Mouse (Mus musculus) neural tube, embryonic 15.5 days (tissue): ENCODE data around the gene Elmod1. TPM values are rescaled to one million over a fixed set of nuclear protein-coding genes. Genes with fewer than 3 reads are reported as not detected.

Source experiments
- ATAC-seq: fragments of 200-750 bp; cut with Nextera tagmentation; 2 replicates; pipeline ENCODE4 v1.8.0; 2017; ENCODE audit warnings: mild to moderate bottlenecking, moderate TSS enrichment, moderate library complexity; ENCODE audit not compliant: low FRiP score
- H3K27ac ChIP-seq: fragments of 300-500 bp; sonication (generic); replicated peaks from 2 replicates; pipeline ENCODE4 v1.5.1; 2015; ENCODE audit warnings: mild to moderate bottlenecking, inconsistent platforms
- H3K27me3 ChIP-seq: fragments of 300-500 bp; sonication (generic); replicated peaks from 2 replicates; pipeline ENCODE4 v1.6.1; 2015; ENCODE audit warnings: inconsistent platforms
- H3K36me3 ChIP-seq: fragments of 300-500 bp; sonication (generic); 2 replicates; pipeline ENCODE4 v1.6.1; 2015; ENCODE audit warnings: inconsistent platforms
- H3K4me1 ChIP-seq: fragments of 300-500 bp; sonication (generic); 2 replicates; pipeline ENCODE4 v1.6.1; 2015; ENCODE audit warnings: inconsistent platforms
- H3K4me2 ChIP-seq: fragments of 300-500 bp; sonication (generic); 2 replicates; pipeline ENCODE4 v1.6.1; 2015; ENCODE audit warnings: inconsistent platforms, mild to moderate bottlenecking, moderate library complexity
- H3K4me3 ChIP-seq: fragments of 300-500 bp; sonication (generic); replicated peaks from 2 replicates; pipeline ENCODE4 v1.5.1; 2015; ENCODE audit warnings: mild to moderate bottlenecking, inconsistent platforms
- H3K9ac ChIP-seq: fragments of 300-500 bp; sonication (generic); replicated peaks from 2 replicates; pipeline ENCODE4 v1.6.1; 2015; ENCODE audit warnings: mild to moderate bottlenecking, inconsistent platforms
- H3K9me3 ChIP-seq: fragments of 300-500 bp; sonication (generic); replicated peaks from 2 replicates; pipeline ENCODE4 v1.6.1; 2016; ENCODE audit warnings: inconsistent platforms
- WGBS: fragments of 180-500 bp; shearing (Covaris S2); methylation state at CpG from one replicate; pipeline ENCODE4 v1.1.7; 2015; ENCODE audit warnings: mixed read lengths; 5-methylcytosine and 5-hydroxymethylcytosine counted together
- polyA plus RNA-seq: library from polyadenylated mRNA; unstranded; fragments of >200 nt; fragmentation: Nextera tagmentation; extraction: Ambion mirVana; gene quantifications from 2 replicates; pipeline ENCODE4 v1.2.1, GENCODE M21; 2015

Elmod1 gene
- polyA plus RNA-seq, 1 experiment from 2014 or later = 29.5 TPM

DNA sequence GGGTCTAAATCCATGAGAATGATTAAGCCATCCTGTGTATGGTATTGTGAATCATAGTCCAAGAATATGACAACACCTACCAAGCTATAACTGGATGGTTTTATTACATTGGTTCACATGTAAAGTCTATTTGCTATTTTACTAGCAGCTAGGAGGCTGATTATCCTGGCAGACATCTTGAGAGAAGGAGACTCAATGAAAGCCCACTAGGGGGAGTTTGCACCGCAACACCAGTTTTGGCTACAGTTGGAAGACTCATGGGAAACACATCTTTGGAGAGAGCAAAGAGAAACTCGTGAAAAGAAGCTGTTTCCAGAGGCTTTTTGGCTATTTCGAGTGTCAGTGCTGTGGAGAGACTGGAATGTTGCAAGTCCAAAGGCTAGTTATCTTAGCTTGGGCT, 69.7 kb downstream of the Elmod1 start:
- H3K27ac ChIP-seq = no peak overlapping the region
- H3K27me3 ChIP-seq = no peaks in the 10 kb centered on the region
- no peak overlapping the region for H3K9ac ChIP-seq
- H3K4me3 ChIP-seq = no peak overlapping the region
- WGBS = 50% methylated on average over 3 of the region's 3 CpGs
- H3K4me1 ChIP-seq = 0 out of 2 replicates have a peak, but pooled peaks cover 5% of the 10 kb centered on the region
- H3K9me3 ChIP-seq = no peaks in the 10 kb centered on the region
- no peak overlapping the region for H3K4me2 ChIP-seq
- no peak for ATAC-seq
- no peaks in the 10 kb centered on the region for H3K36me3 ChIP-seq

DNA sequence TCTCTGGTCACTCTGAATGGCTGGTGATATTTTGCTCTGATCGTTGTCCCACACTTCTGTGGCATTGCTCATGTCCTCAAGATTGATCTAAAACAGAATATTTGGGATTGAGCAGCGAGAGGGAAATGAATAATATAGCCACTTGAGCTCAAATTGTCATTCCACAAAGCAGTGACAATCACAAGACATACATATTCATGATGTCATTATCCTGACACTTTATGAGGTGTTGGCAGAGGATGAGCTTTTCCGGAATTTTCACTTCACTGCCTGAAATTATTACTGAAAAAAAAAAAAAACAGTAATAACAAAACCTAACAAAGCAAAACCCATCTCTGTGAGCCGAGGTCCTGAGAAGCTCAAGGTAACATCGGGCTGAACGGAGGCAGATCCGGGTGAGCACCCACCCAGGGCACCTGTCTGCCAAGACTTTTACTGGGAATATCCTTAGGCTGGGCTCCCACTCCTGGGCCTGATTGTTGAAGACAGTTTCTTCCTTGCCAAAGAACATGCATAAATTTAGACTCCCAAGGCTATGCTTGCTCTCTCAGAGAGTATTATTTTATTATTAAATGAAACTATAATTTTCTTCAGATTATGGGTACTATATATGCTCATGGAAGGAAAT, 71.8 kb downstream of the Elmod1 start:
- Histone ChIP-seq H3K36me3 (no peaks in the 10 kb centered on the region), H3K27ac (peak overlapping the region; percentile 69; the same call in 1 of the 2 replicates), H3K4me2 (no peak overlapping the region), H3K9ac (no peak overlapping the region), H3K4me1 (0 out of 2 replicates have a peak, but pooled peaks cover 5% of the 10 kb centered on the region), H3K4me3 (no peak overlapping the region), H3K9me3 (no peaks in the 10 kb centered on the region), H3K27me3 (no peaks in the 10 kb centered on the region)
- WGBS = 48% methylated on average over 7 of the region's 7 CpGs
- ATAC-seq = no peak

DNA sequence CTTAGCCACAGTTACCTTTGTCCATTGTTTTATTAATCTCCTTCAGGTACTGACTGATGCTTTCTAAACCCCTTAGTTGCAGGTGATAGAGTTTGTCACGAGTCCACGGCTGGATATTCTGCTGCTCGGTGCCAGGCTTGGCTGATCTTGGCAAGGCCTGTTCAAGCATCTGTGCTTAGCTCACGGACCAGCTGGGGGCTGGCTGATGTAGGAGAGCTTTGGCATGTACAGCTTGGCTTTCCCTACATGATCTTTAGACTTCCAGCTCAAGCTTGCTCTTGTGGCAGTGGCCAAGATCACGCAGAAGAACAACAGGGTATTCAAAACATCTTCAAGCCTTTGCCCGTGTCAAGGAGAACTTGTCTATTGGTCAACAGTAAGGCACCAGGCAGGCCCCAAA, 75.3 kb downstream of the Elmod1 start:
- 84% methylated on average over 6 of the region's 6 CpGs for WGBS

DNA sequence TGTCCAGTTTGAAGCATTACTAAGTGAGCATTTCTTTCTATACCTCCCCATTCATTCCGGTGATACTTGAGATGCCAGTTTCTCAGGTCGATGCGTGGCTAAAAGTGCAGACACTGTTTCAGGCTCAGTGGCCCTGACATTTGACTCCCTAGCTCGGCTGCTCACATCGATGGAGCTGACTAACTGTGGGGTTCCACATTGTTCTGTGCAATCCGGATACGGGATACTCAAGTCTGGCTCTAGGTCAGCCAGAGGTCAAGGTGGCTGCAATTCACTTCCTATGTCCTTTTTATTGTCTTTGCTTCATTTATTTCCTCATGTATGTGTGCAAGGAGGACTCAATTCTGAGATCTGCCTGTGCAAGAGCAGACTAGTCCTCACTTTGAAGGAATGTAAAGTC, 79.3 kb downstream of the Elmod1 start:
- no peaks in the 10 kb centered on the region for H3K9me3 ChIP-seq
- no peak overlapping the region for H3K4me2 ChIP-seq
- no peak overlapping the region for H3K4me3 ChIP-seq
- no peaks in the 10 kb centered on the region for H3K4me1 ChIP-seq
- no peaks in the 10 kb centered on the region for H3K36me3 ChIP-seq
- WGBS = 59% methylated on average over 7 of the region's 7 CpGs
- no peak overlapping the region for H3K27ac ChIP-seq
- no peak overlapping the region for H3K9ac ChIP-seq
- no peak for ATAC-seq
- H3K27me3 ChIP-seq = no peaks in the 10 kb centered on the region

More for the DNA sequence above, 75.3 kb downstream of the Elmod1 start:
- Histone ChIP-seq H3K4me3 (no peak overlapping the region), H3K36me3 (no peaks in the 10 kb centered on the region), H3K4me2 (no peak overlapping the region), H3K9me3 (no peaks in the 10 kb centered on the region), H3K4me1 (no peaks in the 10 kb centered on the region), H3K27me3 (no peaks in the 10 kb centered on the region), H3K9ac (no peak overlapping the region), H3K27ac (0 out of 2 replicates have a peak overlapping the region, but pooled peaks have one; percentile 4)
- no peak for ATAC-seq

DNA sequence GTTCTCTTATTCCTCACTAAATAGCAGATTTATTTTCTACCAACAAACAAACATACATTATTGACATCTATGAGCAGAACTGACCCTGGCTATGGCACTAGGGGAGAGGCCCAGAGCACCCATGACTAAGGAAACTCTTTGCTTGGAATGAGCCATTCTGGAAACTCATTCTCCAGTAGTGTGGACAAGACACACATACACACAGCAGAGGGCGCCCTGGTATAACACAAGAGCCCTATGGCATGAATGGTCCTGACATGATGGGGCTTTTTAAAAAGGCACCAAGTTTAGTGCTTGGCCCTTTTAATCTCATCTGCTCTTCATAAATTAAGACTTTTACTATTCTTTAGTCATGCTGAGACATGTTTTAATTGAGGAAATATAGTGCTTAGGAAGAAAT, 85.0 kb downstream of the Elmod1 start:
- no peaks in the 10 kb centered on the region for H3K9me3 ChIP-seq
- no peak overlapping the region for H3K27ac ChIP-seq
- no peaks in the 10 kb centered on the region for H3K36me3 ChIP-seq
- no peak overlapping the region for H3K4me3 ChIP-seq
- no peak overlapping the region for H3K4me2 ChIP-seq
- H3K27me3 ChIP-seq = no peaks in the 10 kb centered on the region
- no peaks in the 10 kb centered on the region for H3K4me1 ChIP-seq
- peak; percentile 59; the same call in 1 of the 2 replicates for ATAC-seq
- WGBS = 10% methylated on average over 1 of the region's 1 CpGs
- H3K9ac ChIP-seq = no peak overlapping the region

DNA sequence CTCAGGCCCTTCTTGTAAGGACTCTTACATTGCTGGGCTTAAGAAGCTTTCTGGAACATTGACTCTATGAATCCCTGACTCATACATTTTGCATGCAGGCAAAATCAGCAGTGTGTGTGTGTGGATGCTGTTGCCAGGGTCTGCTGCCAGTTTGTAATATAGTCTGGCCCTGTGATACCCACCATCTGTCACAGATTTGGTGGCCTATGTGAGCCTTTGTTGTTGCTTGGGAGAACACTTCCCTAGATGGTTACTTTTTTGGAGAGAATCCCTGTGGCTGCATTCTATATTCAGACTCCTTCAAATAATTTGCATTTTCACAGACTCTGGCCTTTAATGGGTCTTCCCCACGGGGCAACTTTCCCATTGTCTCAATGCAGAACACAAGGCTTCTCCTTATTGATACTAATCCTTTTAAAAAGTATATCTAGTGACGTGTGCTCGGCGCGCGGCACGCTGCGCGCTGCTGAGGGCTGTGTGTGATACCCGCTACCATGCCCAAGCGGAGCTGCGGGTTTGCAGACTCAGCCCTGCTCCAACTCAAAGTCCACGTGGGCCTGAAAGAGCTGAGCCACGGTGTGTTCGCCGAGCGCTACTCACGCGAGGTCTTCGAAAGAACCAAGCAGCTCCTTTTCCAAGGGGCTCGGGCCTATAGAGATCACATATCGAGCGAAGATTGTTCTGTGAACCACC, 91.4 kb downstream of the Elmod1 start:
- WGBS = 82% methylated on average over 23 of the region's 23 CpGs
- peak overlapping the region; percentile 3; the same call in 1 of the 2 replicates for H3K27ac ChIP-seq
- H3K36me3 ChIP-seq = no peaks in the 10 kb centered on the region
- no peaks in the 10 kb centered on the region for H3K4me1 ChIP-seq
- H3K9ac ChIP-seq = no peak overlapping the region
- no peak overlapping the region for H3K4me2 ChIP-seq
- ATAC-seq = no peak
- H3K27me3 ChIP-seq = no peaks in the 10 kb centered on the region
- H3K9me3 ChIP-seq = no peaks in the 10 kb centered on the region
- no peak overlapping the region for H3K4me3 ChIP-seq

DNA sequence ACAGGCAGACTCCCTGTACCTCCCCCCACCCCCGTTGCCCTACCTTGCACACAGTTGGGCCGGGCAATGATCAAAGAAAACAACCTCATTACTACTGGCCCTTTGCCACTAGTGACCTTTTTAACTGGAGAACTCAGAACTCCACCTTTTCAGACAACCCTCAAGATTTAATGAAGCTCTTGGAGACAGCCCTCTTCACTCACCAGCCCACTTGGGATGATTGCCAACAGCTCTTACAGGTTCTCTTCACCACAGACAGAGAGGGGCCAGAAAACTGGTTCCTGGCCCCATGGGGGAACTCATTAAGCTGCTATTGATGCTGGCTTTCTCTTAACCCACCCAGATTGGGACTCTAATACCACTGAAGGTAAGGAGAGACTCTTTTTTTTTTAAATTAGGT, 97.7 kb downstream of the Elmod1 start:
- no peak overlapping the region for H3K4me2 ChIP-seq
- 27% methylated on average over 2 of the region's 2 CpGs for WGBS
- no peaks in the 10 kb centered on the region for H3K27me3 ChIP-seq
- H3K27ac ChIP-seq = no peak overlapping the region
- H3K36me3 ChIP-seq = no peaks in the 10 kb centered on the region
- no peaks in the 10 kb centered on the region for H3K4me1 ChIP-seq
- no peak overlapping the region for H3K4me3 ChIP-seq
- H3K9ac ChIP-seq = no peak overlapping the region
- ATAC-seq = no peak
- no peaks in the 10 kb centered on the region for H3K9me3 ChIP-seq

DNA sequence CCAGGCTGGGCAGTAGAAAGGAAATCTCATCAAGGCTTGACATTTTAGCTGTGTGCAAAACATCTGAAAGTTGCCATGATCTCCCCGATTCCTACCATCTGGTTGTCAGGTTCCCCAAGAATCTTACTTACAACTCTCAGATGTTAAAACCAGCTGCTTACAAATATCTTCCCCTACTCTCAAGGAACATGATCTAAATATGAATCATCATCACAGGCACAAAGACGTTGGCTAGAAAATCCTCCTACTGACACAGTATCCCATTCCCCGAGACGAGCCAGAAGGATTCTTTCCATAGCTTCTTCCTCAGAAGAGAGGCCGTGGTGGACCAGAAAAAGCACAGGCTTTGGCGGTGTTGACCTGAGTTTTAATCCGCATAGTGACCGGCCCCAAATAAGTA, 101.9 kb downstream of the Elmod1 start:
- no peak overlapping the region for H3K9ac ChIP-seq
- no peak overlapping the region for H3K27ac ChIP-seq
- no peaks in the 10 kb centered on the region for H3K27me3 ChIP-seq
- H3K4me2 ChIP-seq = no peak overlapping the region
- no peaks in the 10 kb centered on the region for H3K9me3 ChIP-seq
- H3K4me3 ChIP-seq = no peak overlapping the region
- no peaks in the 10 kb centered on the region for H3K4me1 ChIP-seq
- H3K36me3 ChIP-seq = no peaks in the 10 kb centered on the region
- WGBS = 93% methylated on average over 8 of the region's 8 CpGs
- ATAC-seq = no peak

Other genes starting within 250 kb of the Elmod1 start
- gene Slc35f2, start 203.8 kb downstream of the Elmod1 start, polyA plus RNA-seq = 25.6 and 29.8 TPM in 2 replicates
- 8.9 and 11.3 TPM in 2 replicates for gene Sln, start 125.1 kb downstream of the Elmod1 start, polyA plus RNA-seq
- 1.6 and 1.7 TPM in 2 replicates for gene Tnfaip8l3, start 93.1 kb upstream of the Elmod1 start, polyA plus RNA-seq